Mouse (Mus musculus) cerebellum, adult 2 months (tissue): ENCODE results near the gene Actn2.

Experiments used
- CTCF ChIP-seq: fragments of 200-500 bp; IDR thresholded peaks from 2 replicates; pipeline ENCODE4 v1.5.1; 2011; ENCODE audit warnings: low read depth, mild to moderate bottlenecking, control low read depth, low read length, moderate library complexity, borderline replicate concordance; ENCODE audit not compliant: insufficient read depth
- POLR2A ChIP-seq: fragments of 200-500 bp; IDR thresholded peaks from 2 replicates; pipeline ENCODE4 v1.6.1; 2011; ENCODE audit warnings: low read length, control low read depth, borderline replicate concordance; ENCODE audit not compliant: insufficient read depth

DNA sequence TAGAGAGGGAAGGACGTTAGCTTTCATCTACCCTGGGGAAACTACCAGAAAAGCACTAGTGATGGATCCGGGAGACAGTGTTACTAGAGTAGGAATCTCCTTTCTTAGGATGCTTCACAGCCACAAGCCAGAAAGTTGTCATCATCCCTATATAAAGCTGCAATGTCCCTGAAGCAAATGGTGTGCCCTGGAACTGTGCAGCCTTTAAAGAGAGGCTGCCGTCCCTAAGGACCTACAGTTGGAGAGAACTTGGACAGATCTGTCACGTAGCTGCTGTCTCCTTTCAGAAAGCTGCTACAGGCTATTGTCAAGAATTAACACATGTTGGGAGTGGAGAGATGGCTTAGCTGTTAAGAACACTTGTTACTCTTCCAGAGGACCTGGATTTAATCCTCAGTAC, 20.9 kb upstream of the Actn2 start:
- TF ChIP-seq CTCF (no peak), POLR2A (no peak)
